Comparison of ENCODE assay signal across 7 mouse cellular contexts in the genomic region with DNA sequence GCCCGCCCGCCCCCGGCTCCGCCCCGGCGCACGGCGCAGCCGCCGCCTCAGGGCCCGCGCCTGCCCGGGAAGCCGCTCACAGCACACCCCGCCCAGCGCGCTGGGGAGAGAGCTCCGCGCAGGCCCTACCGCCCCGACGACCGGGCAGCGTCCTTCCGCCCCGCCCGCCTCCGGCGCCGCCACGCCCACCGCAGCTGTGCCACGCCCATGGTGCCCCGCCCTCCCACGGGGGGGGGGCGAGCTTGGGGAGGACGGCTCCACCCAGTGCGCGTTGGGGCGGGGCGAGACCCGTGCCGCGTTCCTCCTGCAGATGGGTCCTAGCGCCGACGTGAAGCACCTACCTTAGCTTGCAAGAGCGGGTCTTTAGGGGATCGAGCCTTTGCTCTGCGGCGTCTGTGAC. TPM values are rescaled to one million over a fixed set of nuclear protein-coding genes. Genes with fewer than 3 reads are reported as not detected.
A peak's percentile ranks its signal among the peaks of the same experiment; 100 is the strongest.
DNase-seq lines count a peak whose midpoint lies in the region; ATAC-seq lines count a peak whose summit lies in the region.

A gene (minus strand): TSS at position 154 of the 400 bp plus-strand sequence.

- H3K4me1 ChIP-seq in intestine, embryonic 16.5 days (ENCODE audit: control insufficient read depth, insufficient read depth, low read length): peaks cover 33% of the 10 kb centered on the region
- H3K4me1 ChIP-seq in midbrain, embryonic 11.5 days (ENCODE audit: control insufficient read depth, insufficient read depth, low read length): peaks cover 13% of the 10 kb centered on the region

- H3K4me3 ChIP-seq in intestine, embryonic 16.5 days (ENCODE audit: low read length): peak within 1 kb of the TSS; percentile 97
- peak within 1 kb of the TSS; percentile 89 for H3K4me3 ChIP-seq in midbrain, embryonic 11.5 days (ENCODE audit: low read depth, low read length)

- H3K36me3 ChIP-seq in intestine, embryonic 16.5 days (ENCODE audit: control insufficient read depth, insufficient read depth, low read length): no peaks in the 10 kb centered on the region
- no peaks in the 10 kb centered on the region for H3K36me3 ChIP-seq in midbrain, embryonic 11.5 days (ENCODE audit: control insufficient read depth, insufficient read depth, low read length)

- WGBS in intestine, embryonic 16.5 days: 1% methylated on average over 24 of the region's 51 CpGs
- 1% methylated on average over 18 of the region's 51 CpGs for WGBS in midbrain, embryonic 11.5 days

- H3K27ac ChIP-seq in intestine, embryonic 16.5 days (ENCODE audit: low read length): peak within 1 kb of the TSS; percentile 94
- H3K27ac ChIP-seq in midbrain, embryonic 11.5 days (ENCODE audit: low read depth, low read length): peak within 1 kb of the TSS; percentile 84

- H3K27me3 ChIP-seq in intestine, embryonic 16.5 days (replicated peaks; ENCODE audit: control insufficient read depth, insufficient read depth, low read length): no peaks in the 10 kb centered on the region
- no peaks in the 10 kb centered on the region for H3K27me3 ChIP-seq in midbrain, embryonic 11.5 days (ENCODE audit: control insufficient read depth, insufficient read depth, low read length)

- no peaks in the 10 kb centered on the region for H3K9me3 ChIP-seq in intestine, embryonic 16.5 days (ENCODE audit: control insufficient read depth, low read length)
- no peaks in the 10 kb centered on the region for H3K9me3 ChIP-seq in midbrain, embryonic 11.5 days (ENCODE audit: control insufficient read depth, low read length)

- peak within 1 kb of the TSS; percentile 98 for H3K9ac ChIP-seq in intestine, embryonic 16.5 days (ENCODE audit: low read depth, low read length)
- H3K9ac ChIP-seq in midbrain, embryonic 11.5 days (ENCODE audit: low read length): peak within 1 kb of the TSS; percentile 79

- ATAC-seq in intestine, embryonic 16.5 days: peak; percentile 96
- peak; percentile 97 for ATAC-seq in midbrain, embryonic 11.5 days (ENCODE audit: low FRiP score)

- peak within 1 kb of the TSS; percentile 82 for H3K4me2 ChIP-seq in intestine, embryonic 16.5 days (ENCODE audit: low read depth, low read length)
- H3K4me2 ChIP-seq in midbrain, embryonic 11.5 days: peak within 1 kb of the TSS; percentile 80

- peak; percentile 100 for DNase-seq in adrenal gland, adult 2 months
- peak; percentile 94 for DNase-seq in embryo, embryonic 11.5 days (ENCODE audit: low read depth, low spot score)
- DNase-seq in gastrocnemius, postnatal 4 days (ENCODE audit: low spot score in 2 of 2): peak; percentile 97 to 99
- peak; percentile 98 to 100 for DNase-seq in left cerebral cortex, postnatal 36 days (ENCODE audit: low spot score in 2 of 2)
- peak; percentile 100 for DNase-seq in midbrain, embryonic 11.5 days (ENCODE audit: low spot score, missing footprints)
- DNase-seq in skeletal muscle tissue, adult 2 months (ENCODE audit: low read depth, low spot score): peak; percentile 95

- intact Hi-C loops in left cerebral cortex, postnatal 36 days (cut with DNase I): loop anchor here (2.0 to 5.0 kb wide), 2 partner anchors 38 to 68 kb away; a partner anchor contains a TSS

RNA-seq across cellular contexts. Expression of the gene that starts here (rescaled TPM):
- 10 to 100 TPM; 27.4 to 34.2 TPM for total RNA-seq in adrenal gland, adult 2 months (2021)
- polyA plus RNA-seq in adrenal gland, adult 2 months (2012; rRNA removed): 2.9 and 3.2 TPM in 2 replicates
- 10 to 100 TPM; 24.1 to 26.7 TPM for total RNA-seq in gastrocnemius, postnatal 4 days (2021)
- 26.7 and 33.7 TPM in 2 replicates for polyA plus RNA-seq in intestine, embryonic 16.5 days (2015; fragmentation: Nextera tagmentation; extraction: Ambion mirVana)
- 10 to 100 TPM; 56.2 to 57.8 TPM for total RNA-seq in left cerebral cortex, postnatal 36 days (2021)
- polyA plus RNA-seq in midbrain, embryonic 11.5 days (2014; fragmentation: Nextera tagmentation; extraction: Ambion mirVana): 10.7 and 12.1 TPM in 2 replicates

Comparison
In these comparisons a context has a peak if more than half of its experiments do, and no peak if none do; other contexts are left out.
1. Peak in every context shown above with its lines: DNase-seq, ATAC-seq, H3K4me3 ChIP-seq and H3K27ac ChIP-seq.